Mouse (Mus musculus) embryonic facial prominence, embryonic 11.5 days (tissue): ENCODE data around the gene A930017K11Rik. TPM values are rescaled to one million over a fixed set of nuclear protein-coding genes. Genes with fewer than 3 reads are reported as not detected.

Experiments
- ATAC-seq: fragments of 200-750 bp; cut with Nextera tagmentation; replicated peaks from 2 replicates; pipeline ENCODE4 v1.8.0; 2017; ENCODE audit warnings: low read depth; ENCODE audit not compliant: insufficient number of reproducible peaks, low FRiP score, low TSS enrichment
- DNase-seq: peaks from one replicate; pipeline ENCODE4 v3.0.0-alpha.2; 2015; ENCODE audit warnings: low spot score
- H3K27ac ChIP-seq: fragments of 300-500 bp; sonication (generic); replicated peaks from 2 replicates; pipeline ENCODE4 v1.5.1; 2014; ENCODE audit warnings: mild to moderate bottlenecking, low read depth, low read length, control low read depth
- H3K27me3 ChIP-seq: fragments of 300-500 bp; sonication (generic); 2 replicates; pipeline ENCODE4 v1.6.1; 2014; ENCODE audit warnings: mild to moderate bottlenecking, low read length, moderate library complexity, mixed read lengths; ENCODE audit not compliant: control insufficient read depth, insufficient read depth
- H3K36me3 ChIP-seq: fragments of 300-500 bp; sonication (generic); replicated peaks from 2 replicates; pipeline ENCODE4 v1.6.1; 2014; ENCODE audit warnings: low read depth, mild to moderate bottlenecking, low read length, moderate library complexity, mixed read lengths; ENCODE audit not compliant: control insufficient read depth, insufficient read depth
- H3K4me1 ChIP-seq: fragments of 300-500 bp; sonication (generic); 2 replicates; pipeline ENCODE4 v1.6.1; 2014; ENCODE audit warnings: low read length, mixed read lengths; ENCODE audit not compliant: control insufficient read depth, insufficient read depth
- H3K4me2 ChIP-seq: fragments of 300-500 bp; sonication (generic); 2 replicates; pipeline ENCODE4 v1.6.1; 2014; ENCODE audit warnings: low read depth, mild to moderate bottlenecking, control low read depth, low read length, moderate library complexity
- H3K4me3 ChIP-seq: fragments of 300-500 bp; sonication (generic); 2 replicates; pipeline ENCODE4 v1.5.1; 2014; ENCODE audit warnings: low read depth, low read length, control low read depth
- H3K9ac ChIP-seq: fragments of 300-500 bp; sonication (generic); replicated peaks from 2 replicates; pipeline ENCODE4 v1.6.1; 2014; ENCODE audit warnings: mild to moderate bottlenecking, control low read depth, low read length
- H3K9me3 ChIP-seq: fragments of 300-500 bp; sonication (generic); replicated peaks from 2 replicates; pipeline ENCODE4 v1.6.1; 2016; ENCODE audit warnings: mild to moderate bottlenecking, low read length, inconsistent platforms, mixed read lengths; ENCODE audit not compliant: control insufficient read depth
- WGBS: fragments of 180-500 bp; shearing (Covaris S2); extraction: QIAGEN DNeasy Blood & Tissue Kit; methylation state at CpG from one replicate; pipeline ENCODE4 v1.1.7; 2014; 5-methylcytosine and 5-hydroxymethylcytosine counted together
- polyA plus RNA-seq: library from polyadenylated mRNA; unstranded; fragments of >200 nt; fragmentation: Nextera tagmentation; extraction: Ambion mirVana; gene quantifications from 2 replicates; pipeline ENCODE4 v1.2.1, GENCODE M21; 2014

A930017K11Rik gene
- polyA plus RNA-seq = 0.15 and 0.49 TPM in 2 replicates

DNA sequence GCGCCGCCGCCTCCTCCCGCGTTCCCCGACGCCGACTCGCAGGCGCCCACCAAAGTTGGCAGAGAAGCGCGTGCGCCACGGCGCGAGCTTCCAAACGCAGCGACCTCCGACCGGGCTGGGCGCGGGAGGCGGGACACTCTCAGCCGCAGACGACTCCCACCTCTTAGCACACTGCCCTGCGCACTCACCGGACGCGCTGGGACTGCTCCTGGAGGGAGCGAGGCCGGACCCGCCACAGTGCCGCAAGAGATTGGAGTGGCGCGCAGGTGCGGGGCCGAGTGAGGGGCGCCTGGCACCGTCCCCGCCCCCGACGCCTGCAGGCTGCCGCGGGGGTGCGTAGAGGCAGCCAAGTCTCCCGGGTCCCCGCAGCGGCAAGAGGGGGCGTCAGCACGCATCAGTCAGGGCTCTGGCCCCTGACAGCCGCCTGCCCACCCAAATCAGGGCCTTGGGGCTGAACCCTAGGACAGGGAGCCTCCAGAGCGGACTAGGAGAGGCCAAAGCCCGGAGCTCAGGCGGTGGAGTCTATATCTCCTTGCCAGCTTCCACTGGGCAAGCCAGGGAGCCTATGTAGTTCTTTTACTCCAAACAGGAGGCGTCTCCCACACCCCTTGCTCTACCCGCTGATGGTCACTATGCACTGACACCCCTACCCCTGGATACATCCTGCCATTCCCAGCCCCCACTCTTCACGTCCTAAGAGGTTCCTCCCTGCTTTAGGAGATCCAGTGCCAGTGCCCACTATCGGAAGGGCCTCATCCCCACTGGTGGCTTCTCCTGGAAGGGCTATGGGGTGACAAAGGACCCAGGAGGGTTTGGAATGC, at the start of gene A930017K11Rik:
Gene A930017K11Rik, minus strand, starts transcription at position 763 of the 821 bp plus-strand sequence.
- Histone ChIP-seq H3K4me1 (peaks cover 7% of the 10 kb centered on the region; the same call in 1 of the 2 replicates), H3K4me3 (peak within 1 kb of the TSS; percentile 38), H3K4me2 (peak within 1 kb of the TSS; percentile 76), H3K27ac (no peak within 1 kb of the TSS), H3K9me3 (no peaks in the 10 kb centered on the region), H3K36me3 (no peaks in the 10 kb centered on the region), H3K9ac (peak within 1 kb of the TSS; percentile 25), H3K27me3 (peaks cover 37% of the 10 kb centered on the region)
- 2% methylated on average over 58 of the region's 58 CpGs for WGBS
- no peak for ATAC-seq
- DNase-seq = no peak

- 89% methylated on average over 11 of the region's 11 CpGs for WGBS
- Histone ChIP-seq H3K27me3 (no peaks in the 10 kb centered on the region), H3K4me2 (no peak overlapping the region), H3K36me3 (peaks cover 3% of the 10 kb centered on the region), H3K9me3 (no peaks in the 10 kb centered on the region), H3K27ac (no peak overlapping the region), H3K4me3 (no peak overlapping the region), H3K9ac (no peak overlapping the region), H3K4me1 (no peaks in the 10 kb centered on the region)
- DNase-seq (no peak), ATAC-seq (no peak)
These were observed 46.1 kb upstream of the A930017K11Rik start for GRCm38 (mm10) chr17:25998425-25998824.

DNA sequence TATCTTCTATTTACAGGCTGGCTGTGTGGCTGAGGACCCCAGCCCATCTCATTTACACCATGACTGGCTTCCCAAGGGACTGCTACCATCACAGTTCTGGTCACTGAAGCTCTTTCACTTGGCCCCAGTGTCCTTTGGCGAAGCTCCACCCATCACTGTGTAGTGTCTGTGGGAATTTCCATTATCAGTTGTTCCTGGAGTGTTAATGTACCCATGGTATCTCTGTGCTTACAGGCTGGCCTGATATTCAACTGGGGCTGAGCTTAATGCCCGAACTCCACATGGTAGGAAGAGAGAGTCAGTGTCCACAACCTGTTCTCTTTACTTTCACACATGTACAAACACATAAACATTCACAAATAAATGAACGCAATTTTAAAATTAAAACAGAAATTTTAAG, 41.1 kb upstream of the A930017K11Rik start:
- no peak for ATAC-seq
- 87% methylated on average over 3 of the region's 3 CpGs for WGBS
- H3K4me3 ChIP-seq = no peak overlapping the region
- H3K27ac ChIP-seq = no peak overlapping the region
- no peak for DNase-seq
- H3K4me1 ChIP-seq = no peaks in the 10 kb centered on the region
- H3K27me3 ChIP-seq = no peaks in the 10 kb centered on the region
- peaks cover 19% of the 10 kb centered on the region for H3K36me3 ChIP-seq
- no peaks in the 10 kb centered on the region for H3K9me3 ChIP-seq
- no peak overlapping the region for H3K4me2 ChIP-seq
- no peak overlapping the region for H3K9ac ChIP-seq

DNA sequence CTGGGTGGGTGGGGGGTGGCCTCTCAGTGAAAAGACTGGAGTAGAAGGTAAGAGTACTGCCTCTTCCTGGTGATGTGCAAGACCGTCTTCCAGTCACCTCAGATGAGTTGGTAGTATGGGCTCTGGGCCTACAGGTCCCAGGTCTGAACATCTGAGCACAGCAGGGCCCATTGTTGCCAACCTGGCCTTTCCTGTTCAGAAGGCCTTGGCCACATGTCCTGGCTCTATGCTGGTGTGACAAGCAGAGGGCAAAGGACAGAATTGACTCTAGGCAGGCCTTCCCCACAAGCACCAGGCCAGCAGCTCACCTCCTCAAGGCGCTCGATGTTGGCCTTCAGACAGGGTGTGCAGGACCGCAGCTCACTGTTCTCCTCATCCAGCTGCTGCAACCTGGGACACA, 39.9 kb upstream of the A930017K11Rik start:
- Histone ChIP-seq H3K4me1 (no peaks in the 10 kb centered on the region), H3K9ac (no peak overlapping the region), H3K27me3 (no peaks in the 10 kb centered on the region), H3K27ac (no peak overlapping the region), H3K9me3 (no peaks in the 10 kb centered on the region), H3K4me3 (no peak overlapping the region), H3K36me3 (peaks cover 17% of the 10 kb centered on the region), H3K4me2 (no peak overlapping the region)
- 94% methylated on average over 4 of the region's 4 CpGs for WGBS
- ATAC-seq (no peak), DNase-seq (no peak)

GRCm38 (mm10) chr17:25990331-25990730, 38.0 kb upstream of the A930017K11Rik start:
- ATAC-seq = no peak
- DNase-seq = no peak
- Histone ChIP-seq H3K4me1 (no peaks in the 10 kb centered on the region), H3K36me3 (peaks cover 17% of the 10 kb centered on the region), H3K9me3 (no peaks in the 10 kb centered on the region), H3K4me3 (no peak overlapping the region), H3K4me2 (no peak overlapping the region), H3K9ac (no peak overlapping the region), H3K27me3 (no peaks in the 10 kb centered on the region), H3K27ac (no peak overlapping the region)
- 93% methylated on average over 5 of the region's 5 CpGs for WGBS

- Histone ChIP-seq H3K9ac (peak within 1 kb of the TSS; percentile 93), H3K4me3 (peak within 1 kb of the TSS; percentile 86), H3K27ac (peak within 1 kb of the TSS; percentile 84), H3K36me3 (peaks cover 12% of the 10 kb centered on the region), H3K4me2 (peak within 1 kb of the TSS; percentile 86), H3K9me3 (no peaks in the 10 kb centered on the region), H3K4me1 (no peaks in the 10 kb centered on the region; the same call in 1 of the 2 replicates), H3K27me3 (no peaks in the 10 kb centered on the region)
- peak; percentile 99 for ATAC-seq
- DNase-seq = peak; percentile 99
- WGBS = under 1% methylated on average over 91 of the region's 91 CpGs
These were observed 33.2 kb upstream of the A930017K11Rik start, which contains the start of gene Capn15 for GRCm38 (mm10) chr17:25985306-25986294. Gene Capn15 (minus strand): TSS chr17:25985796.

DNA sequence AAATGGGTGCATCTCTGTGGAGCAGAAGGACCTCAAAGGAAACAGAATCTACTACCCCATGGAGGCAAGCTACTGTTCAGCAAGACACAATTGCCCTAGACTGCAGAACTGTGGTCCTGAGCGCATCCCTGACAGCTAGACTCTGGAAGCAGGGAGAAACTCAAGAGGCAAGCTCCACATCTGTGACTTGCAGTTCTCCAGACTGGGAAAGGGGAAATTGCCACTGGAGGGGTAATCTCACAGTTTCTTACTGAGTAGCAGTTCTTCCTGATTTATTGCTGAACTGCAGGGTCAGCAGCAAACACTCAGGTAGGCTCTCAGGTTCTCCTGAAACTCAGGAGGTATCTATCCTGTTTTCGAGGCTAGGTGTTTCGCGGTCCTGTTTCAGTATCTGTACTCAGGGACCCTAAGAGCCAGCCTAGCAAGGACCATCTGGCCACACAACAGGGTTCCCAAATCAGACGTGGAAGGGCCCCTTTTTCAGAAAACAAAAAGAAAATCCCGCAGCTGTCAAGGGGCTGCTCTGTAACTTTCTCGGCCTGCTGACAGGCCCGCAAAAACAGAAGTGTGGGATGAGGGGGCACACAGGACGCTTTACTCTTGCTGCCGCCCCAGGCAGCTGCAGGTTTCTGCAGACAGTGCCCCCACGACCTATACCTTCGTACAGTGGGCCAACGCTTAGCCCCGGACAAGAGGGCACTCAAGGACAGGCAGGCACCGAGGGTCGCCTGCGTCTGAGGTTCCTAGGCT, 32.4 kb upstream of the A930017K11Rik start:
- Histone ChIP-seq H3K9me3 (no peaks in the 10 kb centered on the region), H3K36me3 (peaks cover 4% of the 10 kb centered on the region), H3K9ac (peak overlapping the region; percentile 93), H3K27me3 (no peaks in the 10 kb centered on the region), H3K4me2 (peak overlapping the region; percentile 86), H3K4me1 (no peaks in the 10 kb centered on the region; the same call in 1 of the 2 replicates), H3K4me3 (peak overlapping the region; percentile 86), H3K27ac (peak overlapping the region; percentile 84)
- ATAC-seq (peak; percentile 19), DNase-seq (peak; percentile 8)
- WGBS = 12% methylated on average over 17 of the region's 17 CpGs
